Mouse (Mus musculus) megakaryocyte, embryonic 14.5 days (primary cell): Measurements from ENCODE around the gene A930004D18Rik.

Experiments used
- FLI1 ChIP-seq: IDR thresholded peaks from 2 replicates; pipeline ENCODE4 v1.6.1; 2012; ENCODE audit warnings: low read length, inconsistent platforms, mixed read lengths
- GATA1 ChIP-seq: IDR thresholded peaks from 3 replicates; pipeline ENCODE4 v1.6.1; 2012; ENCODE audit warnings: mixed read lengths, low read length, inconsistent platforms, borderline replicate concordance

DNA sequence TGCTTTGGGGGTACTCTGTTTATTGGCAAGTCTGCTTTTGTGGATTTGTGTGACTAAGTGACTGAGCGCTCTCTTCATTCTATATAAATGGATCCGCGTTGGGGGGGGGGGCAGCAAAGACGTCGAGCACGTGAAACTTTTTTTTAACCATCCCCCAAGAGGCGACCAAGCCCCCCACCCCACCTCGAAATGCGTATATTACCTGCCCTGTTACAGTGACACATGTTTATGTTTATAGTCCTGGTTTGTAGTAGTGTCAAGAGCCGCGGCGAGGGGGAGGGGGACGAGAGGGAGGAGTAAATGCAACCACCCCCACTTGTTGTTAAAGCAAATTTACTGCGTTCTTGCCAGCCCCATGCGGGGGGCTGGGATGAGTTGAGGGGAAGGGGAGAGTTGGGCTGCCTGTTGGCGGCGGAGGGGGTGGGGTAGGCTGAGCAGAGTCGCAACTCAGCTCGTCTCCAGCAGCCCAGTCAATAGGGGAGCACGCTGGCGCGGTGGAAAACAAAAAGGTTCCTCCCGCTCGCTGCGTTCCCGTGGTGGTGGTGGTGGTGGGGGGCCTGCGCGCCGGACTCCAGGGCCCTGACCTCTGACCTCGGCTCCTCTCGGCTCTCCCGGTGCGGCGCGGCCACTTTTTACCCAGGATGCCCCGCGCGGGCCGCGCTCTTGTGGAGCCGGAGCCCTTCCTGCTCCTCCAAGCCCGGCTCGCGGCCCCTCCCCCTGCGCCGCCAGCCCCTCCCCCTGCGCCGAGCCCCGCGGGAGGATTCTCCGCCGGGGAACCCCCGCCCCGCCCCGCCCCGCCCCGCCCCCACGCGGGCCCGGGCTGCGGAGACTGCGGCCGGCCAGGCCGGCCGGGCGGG lies 18.6 kb upstream of the A930004D18Rik start:
- no peak for TF ChIP-seq GATA1
- no peak for TF ChIP-seq FLI1
